8 mouse cellular contexts compared by ENCODE assay signal in genomic region chr11:49249811-49250421, GRCm38 (mm10). TPM values are rescaled to one million over a fixed set of nuclear protein-coding genes. Genes with fewer than 3 reads are reported as not detected.
DNase-seq lines count a peak whose midpoint lies in the region; ATAC-seq and TF ChIP-seq lines count a peak whose summit lies in the region.

No protein-coding gene starts in this region.

- ATAC-seq in forebrain, postnatal 0 days = no peak
- peak; percentile 21; the same call in 1 of the 2 replicates for ATAC-seq in midbrain, embryonic 14.5 days (ENCODE audit: low FRiP score, low TSS enrichment)

- H3K9ac ChIP-seq in forebrain, postnatal 0 days = peak overlapping the region; percentile 69
- H3K9ac ChIP-seq in midbrain, embryonic 14.5 days (replicated peaks; ENCODE audit: low read length) = peak overlapping the region; percentile 61

- peak overlapping the region; percentile 75 for H3K4me2 ChIP-seq in forebrain, postnatal 0 days (ENCODE audit: low read depth)
- H3K4me2 ChIP-seq in midbrain, embryonic 14.5 days (ENCODE audit: low read length) = peak overlapping the region; percentile 91

- no peaks in the 10 kb centered on the region for H3K9me3 ChIP-seq in forebrain, postnatal 0 days (ENCODE audit: low read length)
- no peaks in the 10 kb centered on the region for H3K9me3 ChIP-seq in midbrain, embryonic 14.5 days (ENCODE audit: control insufficient read depth, low read length)

- no peak for DNase-seq in testis, postnatal 10 days (ENCODE audit: low spot score)
- DNase-seq in forebrain, postnatal 0 days = peak; percentile 3
- peak; percentile 44 to 58 for DNase-seq in kidney, postnatal 4 days
- DNase-seq in midbrain, embryonic 14.5 days = no peak
- peak; percentile 86 for DNase-seq in thymus, postnatal 14 days
- no peak for DNase-seq in urinary bladder, postnatal 14 days (ENCODE audit: low spot score)
- no peak for DNase-seq in layer of hippocampus, adult 9-10 months (ENCODE audit: low spot score)

- H3K27ac ChIP-seq in testis, adult 2 months (ENCODE audit: control insufficient read depth, insufficient read depth, low read depth, low read length) = peak overlapping the region; percentile 81
- H3K27ac ChIP-seq in forebrain, postnatal 0 days (ENCODE audit: low read depth, low read length) = peak overlapping the region; percentile 64; the same call in 1 of the 2 replicates
- peak overlapping the region; percentile 49; the same call in 1 of the 2 replicates for H3K27ac ChIP-seq in midbrain, embryonic 14.5 days (replicated peaks; ENCODE audit: low read depth, low read length)

- TF ChIP-seq POLR2A in testis, adult 2 months (IDR thresholded peaks at IDR 0.05; ENCODE audit: control insufficient read depth, low read depth, low read length) = no peak

- WGBS in forebrain, postnatal 0 days = 30% methylated on average over 10 of the region's 10 CpGs
- 30% methylated on average over 10 of the region's 10 CpGs for WGBS in midbrain, embryonic 14.5 days

- no peaks in the 10 kb centered on the region for H3K36me3 ChIP-seq in testis, adult 2 months (ENCODE audit: control insufficient read depth, insufficient read depth, low read length)
- peaks cover 3% of the 10 kb centered on the region for H3K36me3 ChIP-seq in forebrain, postnatal 0 days (ENCODE audit: insufficient read depth)
- 0 out of 2 replicates have a peak, but pooled peaks cover 11% of the 10 kb centered on the region for H3K36me3 ChIP-seq in midbrain, embryonic 14.5 days (ENCODE audit: control insufficient read depth, insufficient read depth, low read length)

- peaks cover 17% of the 10 kb centered on the region for H3K4me1 ChIP-seq in testis, adult 2 months (ENCODE audit: control insufficient read depth, insufficient read depth, low read length)
- peaks cover 22% of the 10 kb centered on the region for H3K4me1 ChIP-seq in forebrain, postnatal 0 days (ENCODE audit: insufficient read depth)
- peaks cover 19% of the 10 kb centered on the region for H3K4me1 ChIP-seq in midbrain, embryonic 14.5 days (ENCODE audit: control insufficient read depth, insufficient read depth, low read length)

- no peaks in the 10 kb centered on the region for H3K27me3 ChIP-seq in testis, adult 2 months (ENCODE audit: control insufficient read depth, insufficient read depth, low read length)
- no peaks in the 10 kb centered on the region for H3K27me3 ChIP-seq in forebrain, postnatal 0 days (ENCODE audit: insufficient read depth, low read length)
- H3K27me3 ChIP-seq in midbrain, embryonic 14.5 days (ENCODE audit: control insufficient read depth, insufficient read depth, low read length) = no peaks in the 10 kb centered on the region

- peak overlapping the region; percentile 77 for H3K4me3 ChIP-seq in testis, adult 2 months (ENCODE audit: control insufficient read depth, low read depth, low read length)
- H3K4me3 ChIP-seq in forebrain, postnatal 0 days (ENCODE audit: low read depth, low read length) = peak overlapping the region; percentile 61
- peak overlapping the region; percentile 50 for H3K4me3 ChIP-seq in midbrain, embryonic 14.5 days (replicated peaks; ENCODE audit: low read depth, low read length)

- TF ChIP-seq CTCF in testis, adult 2 months (IDR thresholded peaks at IDR 0.05; ENCODE audit: control insufficient read depth, insufficient read depth, insufficient replicate concordance, low read depth, low read length) = no peak
- no peak for TF ChIP-seq CTCF in forebrain, postnatal 0 days (IDR thresholded peaks at IDR 0.05; ENCODE audit: low read depth)

RNA-seq across cellular contexts. Expression of gene Mgat1, which starts 5.9 kb away (rescaled TPM):
- 13.9 and 16.0 TPM in 2 replicates for polyA plus RNA-seq in testis, adult 2 months (2012; rRNA removed)
- 63.3 and 75.7 TPM in 2 replicates for total RNA-seq in forebrain, postnatal 0 days (2014; rRNA removed)
- 25.3 and 28.1 TPM in 2 replicates for polyA plus RNA-seq in forebrain, postnatal 0 days (2015; fragmentation: Nextera tagmentation; extraction: Ambion mirVana)
- polyA plus RNA-seq in midbrain, embryonic 14.5 days (2014; fragmentation: Nextera tagmentation; extraction: Ambion mirVana) = 27.0 and 27.9 TPM in 2 replicates

RNA-seq across cellular contexts. Expression of gene Olfr1393, which starts 28.2 kb away (rescaled TPM):
- 4.6 and 4.7 TPM in 2 replicates for polyA plus RNA-seq in testis, adult 2 months (2012; rRNA removed)
- 0.08 and 0.48 TPM in 2 replicates for total RNA-seq in forebrain, postnatal 0 days (2014; rRNA removed)
- 0.10 TPM in 1 of 2 replicates, not detected in the other for polyA plus RNA-seq in forebrain, postnatal 0 days (2015; fragmentation: Nextera tagmentation; extraction: Ambion mirVana)
- 0.22 TPM in 1 of 2 replicates, not detected in the other for polyA plus RNA-seq in midbrain, embryonic 14.5 days (2014; fragmentation: Nextera tagmentation; extraction: Ambion mirVana)

RNA-seq across cellular contexts. Expression of gene Olfr1392, which starts 35.2 kb away (rescaled TPM):
- polyA plus RNA-seq in testis, adult 2 months (2012; rRNA removed) = 2.2 and 2.8 TPM in 2 replicates
- 0.31 and 0.95 TPM in 2 replicates for total RNA-seq in forebrain, postnatal 0 days (2014; rRNA removed)
- 0.12 TPM in 1 of 2 replicates, not detected in the other for polyA plus RNA-seq in forebrain, postnatal 0 days (2015; fragmentation: Nextera tagmentation; extraction: Ambion mirVana)
- polyA plus RNA-seq in midbrain, embryonic 14.5 days (2014; fragmentation: Nextera tagmentation; extraction: Ambion mirVana) = 0.07 TPM in 1 of 2 replicates, not detected in the other

RNA-seq across cellular contexts. Expression of gene Zfp62, which starts 46.8 kb away (rescaled TPM):
- polyA plus RNA-seq in testis, adult 2 months (2012; rRNA removed) = 4.7 and 5.4 TPM in 2 replicates
- total RNA-seq in forebrain, postnatal 0 days (2014; rRNA removed) = 55.8 and 59.5 TPM in 2 replicates
- 23.9 and 25.5 TPM in 2 replicates for polyA plus RNA-seq in forebrain, postnatal 0 days (2015; fragmentation: Nextera tagmentation; extraction: Ambion mirVana)
- 37.3 and 61.7 TPM in 2 replicates for polyA plus RNA-seq in midbrain, embryonic 14.5 days (2014; fragmentation: Nextera tagmentation; extraction: Ambion mirVana)

RNA-seq across cellular contexts. Expression of gene Olfr10, which starts 54.6 kb away (rescaled TPM):
- polyA plus RNA-seq in testis, adult 2 months (2012; rRNA removed) = not detected in 2 replicates
- 0.10 TPM in 1 of 2 replicates, not detected in the other for total RNA-seq in forebrain, postnatal 0 days (2014; rRNA removed)
- polyA plus RNA-seq in forebrain, postnatal 0 days (2015; fragmentation: Nextera tagmentation; extraction: Ambion mirVana) = not detected in 2 replicates
- polyA plus RNA-seq in midbrain, embryonic 14.5 days (2014; fragmentation: Nextera tagmentation; extraction: Ambion mirVana) = not detected in 2 replicates

Comparison
In these comparisons a context has a peak if more than half of its experiments do, and no peak if none do; other contexts are left out.
1. DNase-seq: peak in forebrain, postnatal 0 days (single experiment), kidney, postnatal 4 days (2 of 2) and thymus, postnatal 14 days (single experiment); none in testis, postnatal 10 days (single experiment), midbrain, embryonic 14.5 days (single experiment), urinary bladder, postnatal 14 days (single experiment) and layer of hippocampus, adult 9-10 months (single experiment).
2. Peak in every context shown above with its lines, with median percentiles within 50 percentile points of each other: H3K27ac ChIP-seq and H3K4me3 ChIP-seq.